Mouse (Mus musculus) olfactory bulb, adult 2 months (tissue): Measurements from ENCODE around the gene March1.

Source experiments
- CTCF ChIP-seq: fragments of 200-500 bp; IDR thresholded peaks from 2 replicates; pipeline ENCODE4 v1.5.1; 2012; ENCODE audit warnings: low read depth, mild to moderate bottlenecking, low read length, moderate library complexity; ENCODE audit not compliant: insufficient read depth
- POLR2A ChIP-seq: fragments of 200-500 bp; IDR thresholded peaks from 2 replicates; pipeline ENCODE4 v1.6.1; 2012; ENCODE audit warnings: mild to moderate bottlenecking, low read depth, low read length, moderate library complexity; ENCODE audit not compliant: insufficient read depth

- TF ChIP-seq POLR2A, result no peak
- TF ChIP-seq CTCF, result no peak
Observed at GRCm38 (mm10) chr8:66410080-66410615, 792.4 kb downstream of the March1 start.
